Mouse (Mus musculus) forelimb bud, embryonic 11.5 days (tissue): ENCODE data around the gene Itga1.

Experiments used
- DNase-seq: peaks from one replicate; pipeline ENCODE4 v3.0.0-alpha.2; 2012; ENCODE audit warnings: low read depth, low spot score

Itga1 gene

GRCm38 (mm10) chr13:114987668-114988067, 114.1 kb downstream of the Itga1 start:
- no peak for DNase-seq

DNA sequence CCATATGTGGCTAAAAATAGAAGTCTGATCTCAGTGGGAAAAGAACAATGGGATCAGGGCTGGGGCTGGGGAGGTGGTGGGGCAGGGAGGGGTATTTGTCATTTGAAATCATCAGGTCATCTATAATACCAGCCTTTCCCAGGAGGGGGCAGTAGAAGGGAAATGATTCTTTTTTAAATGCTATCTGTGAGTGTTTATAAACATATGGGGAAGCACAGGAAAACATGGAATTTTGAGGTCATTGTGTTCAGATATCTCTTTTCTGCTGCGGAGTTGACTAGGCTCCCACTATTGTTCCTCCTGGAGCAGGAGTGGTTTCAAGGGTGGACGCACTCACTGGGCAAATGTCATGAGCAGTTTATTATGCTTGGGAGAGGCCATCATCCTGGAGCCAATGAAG, 114.6 kb downstream of the Itga1 start:
- DNase-seq = no peak

GRCm38 (mm10) chr13:114984658-114985057, 117.1 kb downstream of the Itga1 start:
- DNase-seq = no peak

DNA sequence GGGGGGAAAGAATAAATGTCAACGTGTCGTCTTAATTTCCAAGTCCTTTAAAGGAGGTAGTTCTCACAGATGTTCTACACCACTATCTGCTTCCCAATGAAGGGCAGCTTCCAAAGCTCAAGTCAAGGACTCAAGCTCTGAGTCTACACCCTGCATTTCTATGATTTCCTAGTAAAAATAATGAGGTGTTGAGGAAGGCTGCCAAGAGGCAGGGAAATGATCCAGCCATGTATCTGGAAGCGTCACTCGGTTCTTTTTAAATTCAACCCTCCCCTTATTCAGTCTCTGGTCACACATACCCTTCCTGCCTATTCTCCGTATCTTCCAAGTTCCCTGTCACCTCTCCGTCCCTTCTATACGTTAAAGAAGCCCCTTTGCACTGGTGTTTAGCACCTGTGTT, 118.6 kb downstream of the Itga1 start:
- DNase-seq = no peak

DNA sequence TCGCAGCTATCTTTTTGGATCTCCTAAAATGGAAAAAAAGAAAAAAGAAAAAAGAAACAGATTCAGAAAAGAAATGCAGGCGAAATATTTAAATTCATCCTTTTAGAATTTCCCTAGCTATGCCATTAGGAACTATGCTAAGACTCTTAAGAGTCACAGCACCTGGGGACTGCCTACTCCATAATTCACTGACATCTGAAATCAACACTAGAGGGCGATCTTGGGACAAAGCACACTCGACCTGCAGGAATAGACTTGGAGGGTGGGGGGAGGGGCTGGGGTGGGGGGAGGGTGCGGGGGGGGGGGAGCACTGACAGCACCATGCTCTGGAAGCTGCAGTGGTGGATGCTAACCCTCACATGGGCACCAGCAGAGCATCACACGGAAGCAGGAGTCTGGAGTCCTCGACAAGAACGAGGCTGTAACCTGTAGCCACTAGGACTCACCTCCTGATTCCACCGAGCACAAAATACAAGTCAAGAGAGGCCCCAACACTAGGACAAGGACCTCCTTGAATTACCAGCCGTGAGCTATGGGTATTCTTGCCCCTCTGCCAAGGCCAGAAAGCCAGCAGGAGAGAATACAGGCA, 120.8 kb downstream of the Itga1 start:
- DNase-seq = no peak

GRCm38 (mm10) chr13:114974484-114975042, 127.2 kb downstream of the Itga1 start:
- no peak for DNase-seq

- DNase-seq = no peak
Measured at GRCm38 (mm10) chr13:114971905-114972304, 129.9 kb downstream of the Itga1 start.

GRCm38 (mm10) chr13:114964233-114964632, 137.5 kb downstream of the Itga1 start:
- peak; percentile 66 for DNase-seq

DNA sequence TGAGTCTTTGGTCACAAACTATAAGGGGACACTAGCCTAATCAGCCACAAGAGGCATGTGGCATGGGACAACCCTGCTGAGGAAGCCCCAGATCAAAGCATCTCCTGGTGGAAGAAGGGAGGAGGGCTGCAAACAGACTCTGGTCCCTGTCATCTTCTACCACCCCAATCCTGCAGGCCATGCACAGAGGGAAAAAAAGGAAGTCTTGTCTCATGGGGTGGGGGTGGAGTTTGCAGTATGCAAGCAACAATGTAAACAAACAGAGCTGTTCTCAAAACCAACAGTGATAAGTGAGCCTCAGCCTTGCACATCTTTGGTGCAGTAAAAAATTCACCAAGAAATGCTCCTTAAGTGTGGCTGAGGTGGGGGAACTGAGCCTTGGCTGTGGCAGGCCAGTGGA, 147.2 kb downstream of the Itga1 start:
- no peak for DNase-seq

GRCm38 (mm10) chr13:114933541-114933940, 168.2 kb downstream of the Itga1 start:
- no peak for DNase-seq

- peak; percentile 30 for DNase-seq
Measured at GRCm38 (mm10) chr13:114931775-114932294, 169.9 kb downstream of the Itga1 start, which contains the start of gene Itga2. Gene Itga2 (minus strand): TSS chr13:114932100.

GRCm38 (mm10) chr13:114930996-114931649, 170.6 kb downstream of the Itga1 start:
- peak; percentile 5 for DNase-seq

- no peak for DNase-seq
Measured at GRCm38 (mm10) chr13:114924785-114925184, 177.0 kb downstream of the Itga1 start.

DNA sequence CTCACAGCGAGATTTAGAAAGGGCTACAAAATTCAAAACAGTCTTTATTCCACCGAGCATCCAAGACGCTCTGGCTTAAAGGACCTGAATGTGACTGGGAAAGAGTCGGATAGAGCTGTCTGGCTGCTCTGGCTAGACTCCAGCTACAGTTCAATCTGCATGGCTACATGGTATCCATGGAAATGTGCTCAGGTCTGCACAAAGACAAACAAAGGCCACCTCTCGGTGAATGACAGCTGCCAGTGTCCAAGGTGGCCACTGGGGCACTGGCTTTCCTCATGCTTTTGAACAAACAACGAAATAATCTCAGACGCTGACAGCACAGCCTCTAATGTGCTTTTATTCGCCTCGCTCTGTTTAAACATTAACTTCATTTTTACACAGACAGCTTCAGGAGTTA, 178.4 kb downstream of the Itga1 start:
- DNase-seq = no peak

GRCm38 (mm10) chr13:114915767-114916166, 186.0 kb downstream of the Itga1 start:
- DNase-seq = no peak

GRCm38 (mm10) chr13:114914963-114915362, 186.8 kb downstream of the Itga1 start:
- no peak for DNase-seq

DNA sequence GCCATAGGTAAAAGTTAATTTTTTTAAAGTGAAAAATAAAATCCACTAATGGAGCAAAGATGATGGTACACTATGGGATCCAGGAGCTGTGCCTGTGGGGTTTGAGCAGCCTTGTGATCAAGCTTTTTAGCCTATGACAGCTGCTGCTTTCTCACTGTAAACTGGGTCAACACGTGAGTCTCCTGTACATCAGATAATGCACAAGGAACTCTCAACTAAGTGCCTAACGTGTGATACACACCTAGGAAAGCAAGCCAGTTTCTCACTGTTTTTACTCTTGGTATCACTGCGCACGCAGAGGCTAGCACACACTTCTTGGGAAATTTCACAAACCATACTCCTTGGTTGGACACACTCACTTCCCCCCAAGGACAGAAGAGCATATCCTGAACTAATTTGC, 187.2 kb downstream of the Itga1 start:
- DNase-seq = no peak

DNA sequence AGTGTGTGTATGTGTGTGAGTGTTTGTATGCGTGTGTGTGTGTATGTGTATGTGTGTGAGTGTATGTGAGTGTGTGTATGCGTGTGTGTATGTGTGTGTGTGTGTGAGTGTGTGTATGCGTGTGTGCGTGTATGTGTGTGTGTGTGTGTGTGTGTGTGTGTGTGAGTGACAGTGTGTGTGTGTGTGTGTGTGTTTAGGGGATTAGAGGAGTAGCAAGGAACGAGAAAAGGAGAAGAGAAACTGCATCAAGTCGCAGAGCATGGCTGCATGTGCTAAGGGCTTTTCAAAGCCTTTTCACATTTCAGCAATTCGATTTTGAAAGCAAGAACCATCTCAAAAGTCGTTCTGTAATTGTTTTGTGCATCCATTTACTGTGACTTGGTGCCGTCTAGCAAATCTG, 191.1 kb downstream of the Itga1 start:
- DNase-seq = no peak

- DNase-seq = no peak
Measured at GRCm38 (mm10) chr13:114909514-114909913, 192.2 kb downstream of the Itga1 start.

DNA sequence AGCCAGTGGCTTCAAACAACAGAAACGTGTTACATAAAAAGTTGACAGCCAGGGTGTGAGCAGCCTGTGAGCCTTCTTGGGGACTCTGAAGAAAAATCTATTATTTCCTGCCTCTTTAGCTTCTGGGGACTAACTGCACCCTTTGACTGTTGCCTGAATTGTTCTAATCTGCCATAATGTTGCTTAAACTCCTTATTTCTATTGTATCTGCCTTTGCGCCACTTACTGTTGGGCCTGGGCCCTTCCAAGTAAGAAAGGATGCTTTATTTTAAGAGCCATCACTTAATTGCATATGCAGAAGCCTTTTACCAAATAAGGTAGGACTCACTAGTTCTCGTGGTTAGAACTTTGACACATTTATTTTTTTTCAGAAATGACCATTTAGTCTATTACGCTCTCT, 193.9 kb downstream of the Itga1 start:
- no peak for DNase-seq
